ENCODE assay signal across 7 mouse cellular contexts in the genomic region with DNA sequence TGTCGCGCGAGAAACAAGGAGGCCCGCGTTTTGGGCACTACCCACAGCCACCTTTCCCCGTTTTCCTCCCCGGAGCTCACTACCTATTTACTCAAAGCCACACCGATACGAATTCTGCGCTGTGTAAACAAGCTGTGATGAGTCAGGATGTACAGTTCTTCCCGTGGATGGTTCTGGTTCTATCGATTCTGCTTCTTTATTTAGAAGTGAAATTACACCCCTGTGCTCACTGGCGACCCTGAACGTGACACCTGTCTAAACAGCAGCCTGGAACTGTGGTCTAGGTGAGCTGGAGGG. TPM values are rescaled to one million over a fixed set of nuclear protein-coding genes. Genes with fewer than 3 reads are reported as not detected.
A peak's percentile ranks its signal among the peaks of the same experiment; 100 is the strongest.
DNase-seq lines count a peak whose midpoint lies in the region; ATAC-seq and TF ChIP-seq lines count a peak whose summit lies in the region.

No protein-coding gene starts in this region.

- H3K4me3 ChIP-seq in lung, postnatal 0 days (ENCODE audit: low read depth, low read length) = peak overlapping the region; percentile 70
- H3K4me3 ChIP-seq in embryonic fibroblast, embryonic 13.5 days (ENCODE audit: insufficient read depth, low read length) = peak overlapping the region; percentile 82
- peak overlapping the region; percentile 71 for H3K4me3 ChIP-seq in intestine, embryonic 14.5 days (ENCODE audit: low read depth, low read length)
- H3K4me3 ChIP-seq in neural tube, embryonic 14.5 days (ENCODE audit: low read depth, low read length) = peak overlapping the region; percentile 57

- TF ChIP-seq EP300 in lung, postnatal 0 days (IDR thresholded peaks at IDR 0.05) = no peak

- no peak for TF ChIP-seq POLR2A in embryonic fibroblast, embryonic 13.5 days (IDR thresholded peaks at IDR 0.05; ENCODE audit: low read depth, low read length)

- TF ChIP-seq CTCF in lung, postnatal 0 days (IDR thresholded peaks at IDR 0.05) = no peak
- TF ChIP-seq CTCF in embryonic fibroblast, embryonic 13.5 days (IDR thresholded peaks at IDR 0.05; ENCODE audit: borderline replicate concordance, insufficient read depth, low read length) = no peak

- no peaks in the 10 kb centered on the region for H3K27me3 ChIP-seq in lung, postnatal 0 days (replicated peaks; ENCODE audit: insufficient read depth, low read length)
- H3K27me3 ChIP-seq in intestine, embryonic 14.5 days (replicated peaks; ENCODE audit: control insufficient read depth, insufficient read depth, low read length) = no peaks in the 10 kb centered on the region
- H3K27me3 ChIP-seq in neural tube, embryonic 14.5 days (ENCODE audit: control insufficient read depth, insufficient read depth, low read length) = no peaks in the 10 kb centered on the region; the same call in 1 of the 2 replicates

- H3K9ac ChIP-seq in lung, postnatal 0 days (replicated peaks; ENCODE audit: low read depth) = peak overlapping the region; percentile 65
- peak overlapping the region; percentile 83 for H3K9ac ChIP-seq in intestine, embryonic 14.5 days (ENCODE audit: low read length)
- H3K9ac ChIP-seq in neural tube, embryonic 14.5 days (replicated peaks; ENCODE audit: low read depth, low read length) = peak overlapping the region; percentile 83

- no peak for ATAC-seq in lung, postnatal 0 days
- ATAC-seq in intestine, embryonic 14.5 days (replicated peaks; ENCODE audit: low FRiP score, low TSS enrichment, low read depth) = peak; percentile 40
- no peak; the same call in 1 of the 2 replicates for ATAC-seq in neural tube, embryonic 14.5 days (ENCODE audit: low read depth)
- no peak for ATAC-seq in granulocyte monocyte progenitor cell, adult 5-6 weeks (replicated peaks; ENCODE audit: poor library complexity, severe bottlenecking)

- peak overlapping the region; percentile 66; the same call in 1 of the 2 replicates for H3K27ac ChIP-seq in lung, postnatal 0 days (ENCODE audit: low read length)
- no peak overlapping the region for H3K27ac ChIP-seq in embryonic fibroblast, embryonic 13.5 days (ENCODE audit: insufficient read depth, low read length)
- peak overlapping the region; percentile 86; the same call in 1 of the 2 replicates for H3K27ac ChIP-seq in intestine, embryonic 14.5 days (ENCODE audit: low read depth)
- H3K27ac ChIP-seq in neural tube, embryonic 14.5 days (ENCODE audit: low read depth, low read length) = peak overlapping the region; percentile 93

- no peaks in the 10 kb centered on the region for H3K9me3 ChIP-seq in lung, postnatal 0 days (ENCODE audit: low read length)
- H3K9me3 ChIP-seq in intestine, embryonic 14.5 days (ENCODE audit: control insufficient read depth, low read length) = no peaks in the 10 kb centered on the region
- H3K9me3 ChIP-seq in neural tube, embryonic 14.5 days (ENCODE audit: control insufficient read depth, low read length) = no peaks in the 10 kb centered on the region

- DNase-seq in lung, postnatal 0 days (ENCODE audit: low spot score) = no peak
- no peak for DNase-seq in lung, adult 18-20 months
- DNase-seq in intestine, embryonic 14.5 days (ENCODE audit: low spot score) = no peak
- no peak for DNase-seq in frontal cortex, postnatal 10 days (ENCODE audit: low spot score in 2 of 2)

- H3K36me3 ChIP-seq in lung, postnatal 0 days (ENCODE audit: insufficient read depth, low read length) = no peaks in the 10 kb centered on the region
- H3K36me3 ChIP-seq in intestine, embryonic 14.5 days (ENCODE audit: control insufficient read depth, insufficient read depth, low read length) = no peaks in the 10 kb centered on the region
- no peaks in the 10 kb centered on the region for H3K36me3 ChIP-seq in neural tube, embryonic 14.5 days (ENCODE audit: control insufficient read depth, insufficient read depth, low read length)

- H3K4me2 ChIP-seq in lung, postnatal 0 days (replicated peaks; ENCODE audit: low read depth, low read length) = peak overlapping the region; percentile 95
- peak overlapping the region; percentile 79 for H3K4me2 ChIP-seq in intestine, embryonic 14.5 days (ENCODE audit: low read length)
- peak overlapping the region; percentile 89 for H3K4me2 ChIP-seq in neural tube, embryonic 14.5 days (ENCODE audit: low read depth, low read length)

- H3K4me1 ChIP-seq in lung, postnatal 0 days (ENCODE audit: insufficient read depth, low read depth, low read length) = peaks cover 7% of the 10 kb centered on the region; the same call in 1 of the 2 replicates
- no peaks in the 10 kb centered on the region for H3K4me1 ChIP-seq in embryonic fibroblast, embryonic 13.5 days (ENCODE audit: control insufficient read depth, insufficient read depth, low read length)
- H3K4me1 ChIP-seq in intestine, embryonic 14.5 days (replicated peaks; ENCODE audit: control insufficient read depth, insufficient read depth, low read length) = no peaks in the 10 kb centered on the region; the same call in 1 of the 2 replicates
- H3K4me1 ChIP-seq in neural tube, embryonic 14.5 days (ENCODE audit: control insufficient read depth, insufficient read depth, low read length) = peaks cover 3% of the 10 kb centered on the region; the same call in 1 of the 2 replicates

- under 1% methylated on average over 14 of the region's 14 CpGs for WGBS in lung, postnatal 0 days
- WGBS in intestine, embryonic 14.5 days = under 1% methylated on average over 14 of the region's 14 CpGs
- under 1% methylated on average over 14 of the region's 14 CpGs for WGBS in neural tube, embryonic 14.5 days

RNA-seq across cellular contexts. Expression of gene Lysmd2, which starts 0.7 kb away (rescaled TPM):
- polyA plus RNA-seq in lung, postnatal 0 days (2015; fragmentation: Nextera tagmentation; extraction: Ambion mirVana) = 26.1 and 29.9 TPM in 2 replicates
- polyA plus RNA-seq in embryonic fibroblast, embryonic 13.5 days (2011; ENCODE audit: insufficient read length, low read depth, missing spikeins) = 8.9 and 10.4 TPM in 2 replicates
- polyA plus RNA-seq in intestine, embryonic 14.5 days (2014; fragmentation: Nextera tagmentation; extraction: Ambion mirVana) = 24.3 and 26.6 TPM in 2 replicates
- 38.0 and 42.0 TPM in 2 replicates for polyA plus RNA-seq in neural tube, embryonic 14.5 days (2014; fragmentation: Nextera tagmentation; extraction: Ambion mirVana)
- 0.75 and 3.5 TPM in 2 replicates for total RNA-seq in granulocyte monocyte progenitor cell, adult 5-6 weeks (2014; fragmentation: Nextera tagmentation)
- 0.52 and 3.6 TPM in 2 replicates for total RNA-seq in granulocyte monocyte progenitor cell, adult 5-6 weeks (2017)

RNA-seq across cellular contexts. Expression of gene Tmod2, which starts 15.1 kb away (rescaled TPM):
- 10.6 and 11.3 TPM in 2 replicates for polyA plus RNA-seq in lung, postnatal 0 days (2015; fragmentation: Nextera tagmentation; extraction: Ambion mirVana)
- polyA plus RNA-seq in embryonic fibroblast, embryonic 13.5 days (2011; ENCODE audit: insufficient read length, low read depth, missing spikeins) = 3.6 and 8.0 TPM in 2 replicates
- 17.6 and 21.3 TPM in 2 replicates for polyA plus RNA-seq in intestine, embryonic 14.5 days (2014; fragmentation: Nextera tagmentation; extraction: Ambion mirVana)
- polyA plus RNA-seq in neural tube, embryonic 14.5 days (2014; fragmentation: Nextera tagmentation; extraction: Ambion mirVana) = 230 and 265 TPM in 2 replicates
- total RNA-seq in granulocyte monocyte progenitor cell, adult 5-6 weeks (2014; fragmentation: Nextera tagmentation) = 0.09 TPM in 1 of 2 replicates, not detected in the other
- total RNA-seq in granulocyte monocyte progenitor cell, adult 5-6 weeks (2017) = not detected in 2 replicates

RNA-seq across cellular contexts. Expression of gene Scg3, which starts 57.6 kb away (rescaled TPM):
- 0.42 and 0.56 TPM in 2 replicates for polyA plus RNA-seq in lung, postnatal 0 days (2015; fragmentation: Nextera tagmentation; extraction: Ambion mirVana)
- 0.46 TPM in 1 of 2 replicates, not detected in the other for polyA plus RNA-seq in embryonic fibroblast, embryonic 13.5 days (2011; ENCODE audit: insufficient read length, low read depth, missing spikeins)
- polyA plus RNA-seq in intestine, embryonic 14.5 days (2014; fragmentation: Nextera tagmentation; extraction: Ambion mirVana) = 10.4 and 10.9 TPM in 2 replicates
- 133 and 144 TPM in 2 replicates for polyA plus RNA-seq in neural tube, embryonic 14.5 days (2014; fragmentation: Nextera tagmentation; extraction: Ambion mirVana)
- total RNA-seq in granulocyte monocyte progenitor cell, adult 5-6 weeks (2014; fragmentation: Nextera tagmentation) = not detected in 2 replicates
- total RNA-seq in granulocyte monocyte progenitor cell, adult 5-6 weeks (2017) = not detected in 2 replicates

Comparison
In these comparisons a context has a peak if more than half of its experiments do, and no peak if none do; other contexts are left out.
1. RNA of gene Tmod2, which starts 15.1 kb away (polyA plus RNA-seq): 230 to 265 TPM in neural tube, embryonic 14.5 days; 17.6 to 21.3 TPM in intestine, embryonic 14.5 days, 10.6 to 11.3 TPM in lung, postnatal 0 days and 3.6 to 8.0 TPM in embryonic fibroblast, embryonic 13.5 days; every median in the first group is over 10 times any median in the second.
2. RNA of gene Scg3, which starts 57.6 kb away (polyA plus RNA-seq): 133 to 144 TPM in neural tube, embryonic 14.5 days; 10.4 to 10.9 TPM in intestine, embryonic 14.5 days, 0.42 to 0.56 TPM in lung, postnatal 0 days and 0.46 TPM in embryonic fibroblast, embryonic 13.5 days; every median in the first group is over 10 times any median in the second.
3. Peak in every context shown above with its lines, with median percentiles within 50 percentile points of each other: H3K4me2 ChIP-seq, H3K4me3 ChIP-seq and H3K9ac ChIP-seq.